Mouse (Mus musculus): ENCODE data around the gene Agap1.

Gene Agap1

DNA sequence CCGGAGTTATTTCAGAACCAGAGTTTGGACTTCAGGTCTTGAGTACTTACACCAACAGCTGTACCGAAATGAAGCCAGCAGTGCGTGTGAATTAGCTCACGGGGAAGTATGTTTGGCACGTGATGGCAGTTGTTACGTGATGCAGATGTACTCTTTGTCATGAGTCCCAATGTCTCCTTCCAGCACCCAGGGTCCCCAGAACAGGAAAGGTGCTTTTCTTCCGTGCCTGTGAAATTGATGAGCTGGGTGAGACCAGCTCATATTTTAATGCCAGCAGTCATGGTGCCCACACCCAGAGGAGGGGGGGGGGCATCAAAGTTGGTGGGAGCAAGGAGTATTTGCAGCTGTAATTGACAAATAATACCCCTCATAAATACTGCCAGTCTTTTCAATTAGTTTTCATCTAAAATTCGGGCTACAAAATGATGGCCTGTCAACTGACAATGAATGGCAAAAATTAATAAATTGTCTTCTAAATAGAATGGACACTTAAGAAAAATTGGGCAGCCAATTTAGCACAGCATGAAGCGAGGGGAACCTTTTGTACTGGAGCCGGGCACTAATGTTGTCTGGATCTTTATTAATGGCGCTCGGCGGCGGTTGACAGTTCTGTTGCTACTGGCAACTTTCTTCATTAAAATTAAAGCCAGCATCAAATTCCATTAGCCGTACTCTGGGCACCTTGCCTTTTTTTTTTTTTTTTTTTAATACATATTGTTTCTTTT is 253.3 kb downstream of the Agap1 start:
- DNase-seq (ENCODE audit: low spot score in 2 of 2), result no peak

DNA sequence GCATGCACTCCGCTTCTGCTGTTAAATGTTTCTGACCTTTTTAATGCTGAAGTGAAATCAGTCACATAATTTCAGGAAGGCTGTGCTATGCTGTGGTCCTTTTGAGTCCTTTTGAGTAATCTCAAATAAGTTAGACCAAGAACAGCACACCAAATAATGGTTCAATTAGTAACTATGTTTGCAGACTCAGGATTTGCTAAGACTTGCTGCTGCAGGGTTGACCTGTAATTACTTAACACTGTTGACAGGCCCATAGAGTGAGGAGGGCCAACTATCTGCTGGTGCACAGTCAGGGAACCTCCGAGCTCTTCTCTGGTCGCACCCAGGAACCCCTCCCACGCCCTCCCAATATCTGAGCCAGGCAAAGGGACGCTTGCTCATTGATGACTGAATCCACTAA is 255.2 kb downstream of the Agap1 start:
- no peak for DNase-seq (ENCODE audit: low spot score in 2 of 2)

DNA sequence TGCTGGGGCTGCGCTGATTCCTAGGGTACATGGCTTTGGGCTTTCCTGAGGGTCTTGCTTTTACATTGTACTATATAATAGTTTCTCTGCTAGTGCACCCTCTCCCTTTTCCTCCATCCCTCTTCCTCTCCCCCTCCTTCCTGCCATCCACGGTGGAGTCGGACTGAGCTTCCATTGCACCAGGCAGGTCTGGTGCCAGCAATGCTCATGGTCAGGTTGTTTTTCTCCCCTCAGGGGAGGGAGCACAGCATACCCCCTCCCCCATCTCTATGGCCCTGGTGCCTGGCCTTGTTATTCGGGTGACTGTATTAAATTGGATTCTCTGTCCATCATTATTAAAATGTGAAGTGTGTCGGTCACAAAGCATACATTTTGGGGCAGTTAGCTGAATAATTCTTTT is 259.1 kb downstream of the Agap1 start:
- DNase-seq (ENCODE audit: low spot score in 2 of 2), result no peak

- DNase-seq (ENCODE audit: low spot score in 2 of 2), result no peak
These were observed 259.8 kb downstream of the Agap1 start for GRCm38 (mm10) chr1:89714165-89714980.

DNA sequence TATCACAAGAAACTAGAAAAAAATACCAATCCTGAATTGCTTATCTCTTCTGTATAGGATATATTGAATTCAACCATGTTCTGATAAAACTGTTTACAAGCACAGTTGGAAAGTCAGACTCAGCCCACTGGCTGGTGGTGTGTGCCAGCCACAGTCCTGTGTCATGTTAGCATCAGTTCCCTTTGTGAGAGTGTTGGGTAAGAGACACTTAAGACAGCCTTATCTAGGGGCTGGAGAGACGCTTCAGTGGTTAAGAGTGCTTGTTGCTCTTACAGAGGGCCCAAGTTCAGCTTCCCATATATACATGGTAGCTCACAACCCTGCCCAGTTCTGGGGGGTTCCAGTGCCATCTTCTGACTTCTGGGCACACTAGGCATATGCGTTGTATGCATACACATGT is 261.6 kb downstream of the Agap1 start:
- no peak for DNase-seq (ENCODE audit: low spot score in 2 of 2)

DNA sequence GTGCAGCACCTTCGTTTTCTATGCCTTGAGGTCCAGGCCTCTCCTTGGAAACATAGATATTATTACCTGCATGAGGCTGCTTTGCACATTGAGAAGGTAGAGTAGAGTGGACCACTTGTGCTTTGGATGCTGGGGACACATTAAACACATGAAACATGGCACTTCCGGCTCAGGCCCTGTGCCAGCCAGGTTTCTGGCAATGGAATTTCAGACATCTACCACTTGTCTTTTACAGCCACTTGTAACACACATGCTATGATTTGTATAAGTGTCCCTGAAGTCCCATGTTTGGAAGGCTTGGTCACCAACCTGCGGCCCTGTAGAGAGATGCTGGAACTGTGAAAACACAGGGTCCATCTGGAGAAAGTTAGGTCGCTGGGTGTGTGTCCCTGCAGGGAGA is 262.5 kb downstream of the Agap1 start:
- no peak for DNase-seq (ENCODE audit: low spot score in 2 of 2)

DNA sequence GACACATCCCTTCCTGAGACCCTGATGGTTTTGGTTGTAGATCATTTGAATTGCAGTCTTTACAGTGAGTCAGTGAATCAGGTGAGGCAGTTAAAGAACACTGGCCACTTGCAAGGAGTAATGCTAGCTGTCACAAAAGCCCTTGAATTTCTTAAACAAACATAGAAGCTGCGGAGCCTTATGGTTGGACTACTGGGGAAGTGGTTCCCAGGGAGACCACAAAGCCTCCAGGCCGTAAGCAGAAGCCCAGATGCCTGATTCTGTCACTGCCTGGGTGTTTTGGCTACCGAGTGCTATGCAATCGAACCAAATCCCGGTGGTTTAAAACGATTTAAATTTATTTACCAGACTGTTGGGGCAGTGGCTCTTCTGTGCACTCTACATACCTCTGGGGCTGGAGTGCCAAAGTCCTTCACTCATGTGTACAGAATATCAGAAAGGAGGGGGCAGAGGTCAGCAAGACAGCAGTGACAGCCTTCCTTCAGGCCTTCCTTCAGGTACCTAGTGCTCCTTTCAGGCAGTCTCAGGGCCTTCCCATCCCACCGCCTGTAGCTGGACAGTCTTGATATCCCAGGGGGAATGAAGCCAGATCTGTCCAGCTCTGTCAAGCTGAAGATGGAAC is 264.3 kb downstream of the Agap1 start:
- DNase-seq (ENCODE audit: low spot score in 2 of 2), result no peak

GRCm38 (mm10) chr1:89724141-89724540 is 269.5 kb downstream of the Agap1 start:
- no peak for DNase-seq (ENCODE audit: low spot score in 2 of 2)

GRCm38 (mm10) chr1:89724555-89724954 is 269.9 kb downstream of the Agap1 start:
- DNase-seq (ENCODE audit: low spot score in 2 of 2), result no peak

GRCm38 (mm10) chr1:89724957-89725356 is 270.4 kb downstream of the Agap1 start:
- no peak for DNase-seq (ENCODE audit: low spot score in 2 of 2)

DNA sequence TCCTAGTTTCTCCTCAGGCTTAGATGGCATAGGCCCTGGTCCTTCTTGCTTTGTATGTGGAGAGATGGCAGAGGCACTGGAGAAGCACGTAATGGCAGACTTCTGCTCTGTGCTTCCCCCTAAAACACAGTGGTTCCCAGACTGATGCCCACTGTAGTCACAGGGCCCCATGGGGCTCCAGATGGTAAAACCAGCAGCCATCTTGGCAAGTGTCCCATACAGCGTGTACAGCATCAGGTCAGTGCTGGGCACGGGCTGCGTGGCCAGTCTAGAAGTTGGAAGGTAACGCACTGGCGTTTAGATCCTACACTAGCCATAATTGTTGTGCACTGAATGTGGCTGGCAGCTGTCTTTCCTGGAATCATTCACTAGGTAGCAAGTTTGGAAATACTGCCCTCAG is 273.9 kb downstream of the Agap1 start:
- no peak for DNase-seq (ENCODE audit: low spot score in 2 of 2)

DNA sequence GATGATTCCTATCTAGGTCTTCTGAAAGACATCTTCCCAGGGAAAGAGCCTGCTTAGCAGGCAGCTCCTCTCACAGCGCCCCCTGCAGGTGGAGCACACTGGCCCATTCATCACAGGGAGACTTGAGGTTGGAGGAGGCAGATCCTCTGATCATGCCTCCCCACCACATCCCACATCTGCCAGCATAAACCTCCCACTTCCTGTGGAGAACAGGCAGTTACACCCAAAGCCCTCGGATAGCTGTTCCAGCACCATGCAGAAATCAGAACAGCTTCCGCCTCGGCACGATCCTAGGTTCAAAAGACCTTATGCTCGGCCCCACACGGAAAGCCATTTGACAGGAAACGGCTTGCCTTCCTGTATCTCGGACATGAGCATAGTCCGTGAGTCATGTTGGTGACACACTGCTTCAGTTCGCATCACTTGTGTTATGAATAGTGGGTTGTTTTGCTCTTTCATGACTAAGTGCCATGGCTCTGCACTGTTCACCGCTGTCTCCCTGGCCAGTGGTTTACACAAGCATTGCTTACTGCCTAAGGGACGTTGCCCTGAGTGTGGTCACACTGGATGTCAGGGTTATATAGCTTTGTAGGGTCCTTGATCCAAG is 276.1 kb downstream of the Agap1 start:
- no peak for DNase-seq (ENCODE audit: low spot score in 2 of 2)

GRCm38 (mm10) chr1:89734368-89734767 is 279.8 kb downstream of the Agap1 start:
- no peak for DNase-seq (ENCODE audit: low spot score in 2 of 2)

DNA sequence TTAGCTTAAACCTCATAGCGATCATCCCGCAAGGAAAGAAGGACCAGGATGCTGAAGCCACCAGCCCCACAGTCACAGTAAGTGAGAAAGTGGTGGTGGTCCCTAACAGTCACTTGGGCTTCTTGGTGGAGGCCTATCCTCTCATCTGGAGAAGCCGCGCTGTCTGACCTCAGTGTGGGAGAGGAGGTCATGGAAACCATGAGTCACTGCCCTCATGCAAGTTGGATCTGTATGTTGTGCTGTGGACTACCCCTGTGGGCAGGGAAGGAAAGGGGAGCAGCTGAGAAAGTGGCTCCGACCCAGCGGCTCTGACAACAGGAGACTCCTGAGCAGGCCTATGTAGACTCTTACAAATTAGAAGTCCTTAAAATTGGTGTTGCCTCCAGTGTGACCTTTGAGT is 280.5 kb downstream of the Agap1 start:
- DNase-seq (ENCODE audit: low spot score in 2 of 2), result no peak

DNA sequence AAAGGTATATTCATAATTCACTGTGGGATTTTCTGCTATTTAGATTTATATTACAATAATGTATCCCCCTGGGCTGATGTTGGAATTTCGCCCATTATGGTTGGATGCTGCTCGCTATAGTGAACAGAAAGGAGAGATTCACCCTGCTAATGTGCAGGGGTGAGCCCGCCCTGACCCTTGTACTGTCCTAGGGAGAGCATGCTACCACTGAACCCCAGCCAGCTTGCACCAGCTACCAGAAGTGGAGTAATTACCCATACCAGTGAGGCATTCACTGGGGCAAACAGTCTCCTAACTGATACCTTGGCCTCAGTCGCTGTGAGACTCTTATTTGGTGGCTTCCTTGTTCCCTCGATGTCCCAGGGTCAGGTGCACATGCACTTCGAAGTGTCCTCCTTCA is 281.4 kb downstream of the Agap1 start:
- DNase-seq (ENCODE audit: low spot score in 2 of 2), result no peak

DNA sequence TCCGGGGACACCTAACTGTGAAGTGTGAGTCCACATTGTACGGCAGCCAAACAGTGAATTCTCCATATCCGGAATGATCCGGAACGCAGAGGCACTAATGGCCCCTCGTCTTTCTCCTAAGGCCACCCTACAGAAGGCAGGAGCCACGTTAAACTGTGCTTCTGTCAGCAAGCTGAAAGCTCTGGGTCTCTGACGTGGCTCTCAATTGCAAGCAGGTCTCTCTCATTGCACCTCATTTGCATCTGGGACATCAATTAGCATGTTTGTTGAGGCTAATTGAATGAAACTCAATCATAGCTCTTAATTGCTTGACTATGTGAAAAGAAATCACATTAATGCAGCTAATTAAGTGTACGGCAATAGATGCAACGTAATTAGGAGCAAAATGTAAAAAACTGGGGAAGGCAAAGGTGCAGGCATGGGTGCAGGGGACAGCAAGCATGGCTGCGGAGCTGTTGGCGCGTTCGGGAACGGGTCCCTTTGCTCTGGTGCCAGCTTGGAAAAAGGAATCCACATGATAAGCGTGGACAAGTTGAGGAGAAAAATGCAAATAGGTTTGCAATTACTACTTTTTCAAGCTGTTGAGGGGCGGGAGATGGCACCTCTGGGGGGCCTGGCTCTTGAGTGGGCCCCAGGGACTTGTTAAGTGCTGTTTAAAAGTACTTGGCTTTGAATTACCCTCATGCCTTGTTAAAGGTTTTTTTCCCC is 284.6 kb downstream of the Agap1 start:
- no peak for DNase-seq (ENCODE audit: low spot score in 2 of 2)

DNA sequence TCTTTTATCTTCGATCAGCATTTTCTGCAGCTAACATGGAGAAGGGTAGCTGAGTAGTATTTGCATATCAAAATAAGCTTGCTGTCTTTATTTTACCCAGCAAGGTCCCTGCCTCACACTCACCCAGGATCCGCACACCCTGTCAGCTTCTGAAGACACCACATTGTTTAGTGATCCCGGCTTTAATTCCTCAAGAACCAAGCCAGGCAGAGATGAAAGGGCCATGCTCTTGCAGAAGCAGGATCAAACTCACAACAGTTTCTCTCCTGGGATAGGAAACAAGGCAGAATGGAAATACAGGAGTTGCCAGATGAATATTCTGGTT is 285.1 kb downstream of the Agap1 start:
- no peak for DNase-seq (ENCODE audit: low spot score in 2 of 2)

DNA sequence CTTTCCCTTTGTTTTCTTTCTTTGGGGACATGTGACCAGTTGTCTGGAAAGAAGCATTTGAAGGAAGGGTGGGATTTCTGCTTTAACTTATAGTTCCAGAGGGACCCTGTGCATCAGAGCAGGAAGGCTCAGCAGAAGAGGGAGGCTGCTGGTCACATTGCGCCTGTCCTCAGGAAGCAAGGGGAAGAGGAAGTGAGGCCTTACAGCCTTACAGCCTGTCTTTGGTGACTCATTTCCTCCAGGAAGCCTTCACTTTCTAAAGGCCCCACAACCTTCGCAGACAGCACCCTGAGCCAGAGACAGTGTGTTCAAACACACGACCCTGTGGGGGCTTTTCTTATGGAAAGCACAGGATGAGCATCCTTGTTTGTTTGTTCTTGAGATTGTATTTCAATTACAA is 287.8 kb downstream of the Agap1 start:
- no peak for DNase-seq (ENCODE audit: low spot score in 2 of 2)

DNA sequence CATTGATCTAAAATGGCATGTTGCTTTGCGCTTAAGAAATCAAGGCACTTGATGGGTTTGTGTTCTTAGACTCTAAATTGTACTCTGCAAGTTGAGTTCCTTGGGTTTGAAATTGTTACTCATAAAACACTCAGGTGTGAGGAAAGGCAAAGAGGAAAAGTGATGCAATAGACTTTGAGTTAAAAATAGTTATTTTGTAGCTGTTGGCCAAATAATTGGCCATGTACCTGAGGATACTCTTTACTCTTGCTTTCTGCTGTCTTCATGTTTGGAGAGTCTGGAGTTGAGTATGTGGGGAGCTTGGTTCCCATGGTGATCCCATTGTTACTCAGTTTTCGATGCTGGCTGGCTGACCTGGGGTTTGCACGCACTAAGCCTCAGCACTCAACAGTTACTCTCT is 291.6 kb downstream of the Agap1 start:
- no peak for DNase-seq (ENCODE audit: low spot score in 2 of 2)

DNA sequence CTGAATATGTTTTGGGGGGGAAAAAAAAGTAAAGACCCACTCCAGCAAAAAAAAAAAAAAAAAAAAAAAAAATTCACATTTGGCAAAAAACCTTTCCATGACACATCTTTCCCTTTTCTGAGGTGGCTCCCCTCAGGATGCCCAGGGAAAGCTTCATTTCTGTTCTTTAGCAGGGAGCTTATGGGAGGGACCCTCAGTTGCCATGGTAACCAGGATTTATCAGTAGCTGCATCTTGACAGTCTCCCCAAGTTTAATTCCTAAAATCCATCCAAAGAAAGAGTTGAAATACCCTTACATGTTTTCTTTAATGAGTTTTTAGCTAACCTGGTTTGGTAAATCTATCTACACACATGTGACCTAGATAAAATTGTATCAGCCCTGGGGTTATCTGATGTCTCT is 295.1 kb downstream of the Agap1 start:
- no peak for DNase-seq (ENCODE audit: low spot score in 2 of 2)

DNA sequence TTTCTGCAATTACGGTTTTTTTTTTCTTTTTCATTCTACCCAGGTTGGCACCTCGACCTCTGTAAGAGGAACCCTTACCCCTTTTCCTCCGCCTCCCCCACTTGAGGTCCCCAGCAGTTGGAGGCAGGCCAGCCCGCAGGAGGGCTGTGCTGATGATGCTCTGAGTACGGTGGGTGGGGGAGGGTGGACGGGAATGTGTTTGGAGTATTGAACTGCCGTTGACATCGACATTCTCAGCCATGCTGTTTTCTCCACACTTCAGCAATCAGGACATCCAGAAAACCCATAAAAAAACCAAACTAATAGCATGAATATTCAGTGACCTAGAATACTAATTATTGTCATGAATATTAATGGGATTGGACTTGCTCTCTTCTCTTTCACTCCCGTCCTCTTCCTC is 295.9 kb downstream of the Agap1 start:
- DNase-seq (ENCODE audit: low spot score in 2 of 2), result no peak

- DNase-seq (ENCODE audit: low spot score in 2 of 2), result no peak
These were observed 296.3 kb downstream of the Agap1 start for GRCm38 (mm10) chr1:89750921-89751320.
